Mouse (Mus musculus) ovary, postnatal 14 days (tissue): ENCODE data around the gene S100pbp.
A peak's percentile ranks its signal among the peaks of the same experiment; 100 is the strongest.

ENCODE experiments used
- DNase-seq: peaks from one replicate; pipeline ENCODE4 v3.0.0; 2022; ENCODE audit warnings: low spot score

S100pbp gene

DNA sequence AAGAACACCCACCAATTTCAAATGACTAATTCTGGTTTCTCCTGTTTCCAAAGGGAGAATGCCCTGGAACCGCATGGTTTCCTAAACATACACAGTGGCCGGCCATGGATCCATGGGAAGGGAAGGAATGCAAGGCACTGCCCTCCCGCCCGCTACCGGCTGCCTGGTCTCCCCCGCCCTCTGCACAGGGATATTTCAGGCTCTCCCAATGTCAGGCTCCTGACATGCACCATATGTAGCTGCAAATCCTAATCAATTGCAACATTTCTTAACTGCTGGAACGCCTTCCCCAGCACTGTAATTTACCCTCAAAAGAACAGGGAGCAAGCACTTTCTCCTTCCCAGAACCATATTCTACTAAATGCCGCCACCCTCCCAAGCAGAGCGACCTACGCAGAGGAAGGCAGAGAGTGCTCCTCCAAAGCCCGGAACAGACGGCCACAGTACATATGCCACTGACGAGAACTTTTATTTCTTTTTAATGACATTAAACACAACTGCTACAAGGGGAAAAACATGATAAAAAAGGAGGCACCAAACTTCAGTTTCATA lies 41.9 kb downstream of the S100pbp start:
- no peak for DNase-seq

DNA sequence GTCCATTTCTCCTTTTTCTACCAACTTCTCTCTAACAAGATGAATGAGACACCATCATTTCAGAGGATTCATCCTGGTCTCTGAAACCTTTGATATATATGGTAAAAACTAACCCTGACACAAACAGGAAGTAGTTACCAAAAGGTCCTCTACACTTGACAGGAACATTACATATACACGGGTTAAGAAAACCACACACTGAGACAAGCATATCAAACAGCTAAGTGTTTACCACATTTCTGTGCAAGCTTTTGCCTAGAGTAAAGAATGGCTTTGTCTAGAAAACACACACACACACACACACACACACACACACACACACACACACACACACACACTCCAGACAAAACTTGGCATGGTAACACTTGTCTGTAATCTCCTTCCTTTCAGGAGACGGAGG lies 43.1 kb downstream of the S100pbp start:
- no peak for DNase-seq

DNA sequence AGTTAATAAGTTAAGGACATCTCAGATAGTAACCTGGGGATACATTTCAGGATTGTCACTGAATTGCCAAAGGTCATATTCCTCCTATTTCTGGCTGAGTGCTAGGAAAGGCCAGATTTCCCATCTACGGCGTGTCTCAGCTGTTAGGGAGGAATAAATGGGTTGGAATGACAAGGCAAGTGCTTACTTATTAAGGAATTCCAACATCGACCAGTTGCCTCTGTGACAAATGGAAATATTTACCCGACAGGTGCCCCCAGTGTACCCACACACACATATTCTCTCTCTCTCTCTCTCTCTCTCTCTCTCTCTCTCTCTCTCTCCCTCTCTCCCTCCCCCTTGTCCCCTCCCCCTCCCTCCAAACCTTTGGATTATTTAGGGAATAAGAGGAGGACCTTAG lies 43.6 kb downstream of the S100pbp start:
- DNase-seq = no peak

DNA sequence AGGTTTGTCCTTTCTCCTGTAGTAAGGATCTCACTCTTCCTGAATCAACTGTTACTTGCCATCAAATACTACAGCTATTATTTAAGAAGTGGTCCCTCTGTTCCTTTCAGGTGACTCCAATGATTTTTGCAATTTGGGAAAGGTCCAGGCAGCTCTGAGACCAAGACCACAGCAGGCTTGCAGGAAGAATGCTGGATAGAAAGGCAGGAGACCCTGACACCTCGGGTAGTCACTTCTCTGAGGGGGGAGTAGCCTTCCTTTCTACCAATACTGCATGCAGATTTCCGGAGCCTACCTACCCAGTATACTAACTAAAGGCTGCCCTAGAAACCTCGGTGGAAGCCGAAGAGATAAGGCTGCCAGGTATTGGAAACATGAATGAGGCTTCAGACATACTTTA lies 44.1 kb downstream of the S100pbp start:
- no peak for DNase-seq

DNA sequence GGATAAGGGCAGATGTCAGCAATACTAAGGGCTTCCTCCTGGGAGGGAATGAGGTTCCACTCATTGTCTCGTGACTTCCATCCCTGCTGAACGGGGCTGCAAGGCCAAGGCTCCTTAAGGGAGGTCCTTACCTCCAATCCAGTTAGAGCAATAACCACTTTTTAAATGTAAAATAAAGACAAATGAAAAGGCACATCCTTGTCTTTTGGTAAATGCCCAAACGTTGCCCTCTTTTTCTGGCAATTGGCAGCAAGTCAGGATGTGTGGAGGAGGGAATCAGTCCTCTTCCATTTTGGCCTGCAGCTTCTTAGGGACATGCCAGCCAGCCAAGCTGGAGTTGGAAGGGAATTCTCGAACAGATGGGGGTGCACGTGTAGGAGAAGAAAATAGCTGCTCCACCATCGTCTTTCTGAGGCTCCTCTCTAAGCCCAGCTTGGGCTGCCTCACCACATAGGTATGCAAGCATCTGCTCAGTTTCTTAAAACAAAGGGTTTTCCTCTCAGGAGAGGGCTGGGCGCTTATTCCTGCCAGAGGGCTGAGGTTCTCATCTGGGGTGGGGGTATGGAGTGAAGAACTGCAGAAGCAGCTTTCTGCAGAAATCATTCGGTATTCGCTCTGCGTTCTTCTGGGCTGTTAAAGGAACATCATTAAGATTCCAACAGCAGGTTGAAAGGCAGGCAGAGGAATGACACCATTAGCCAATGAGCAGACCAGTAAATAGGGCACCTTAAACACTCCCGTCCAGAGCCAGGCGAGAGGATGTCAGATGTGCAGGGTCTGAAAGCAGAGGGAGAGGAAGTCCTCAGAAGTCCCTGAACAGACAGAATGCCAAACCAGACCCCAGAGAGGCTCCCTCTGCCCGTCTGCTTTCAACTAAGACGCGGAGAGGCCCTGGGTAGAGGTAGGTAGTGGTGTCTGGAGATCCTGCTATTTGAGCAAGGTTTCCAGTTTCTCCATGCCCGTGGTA lies 44.8 kb downstream of the S100pbp start:
- DNase-seq = no peak

DNA sequence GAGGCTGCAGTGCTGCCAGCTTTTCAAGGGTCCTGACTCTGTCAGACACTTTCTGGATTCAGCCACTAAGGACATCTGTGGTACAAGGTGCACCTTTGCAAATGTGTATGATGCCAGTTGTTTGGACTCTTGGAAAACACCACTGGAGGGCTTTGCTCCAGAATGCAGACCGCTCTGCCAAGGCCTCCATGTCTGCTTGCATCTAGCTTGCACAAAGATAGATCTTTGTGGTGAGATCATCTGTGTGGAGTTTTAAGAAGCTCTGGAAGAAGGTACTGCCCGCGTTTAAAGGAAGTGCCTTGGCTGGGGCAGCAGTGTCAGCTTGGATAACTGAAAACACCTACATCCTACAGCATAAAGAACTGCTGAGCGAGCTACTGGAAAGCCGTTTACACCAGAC lies 46.0 kb downstream of the S100pbp start:
- DNase-seq = no peak

DNA sequence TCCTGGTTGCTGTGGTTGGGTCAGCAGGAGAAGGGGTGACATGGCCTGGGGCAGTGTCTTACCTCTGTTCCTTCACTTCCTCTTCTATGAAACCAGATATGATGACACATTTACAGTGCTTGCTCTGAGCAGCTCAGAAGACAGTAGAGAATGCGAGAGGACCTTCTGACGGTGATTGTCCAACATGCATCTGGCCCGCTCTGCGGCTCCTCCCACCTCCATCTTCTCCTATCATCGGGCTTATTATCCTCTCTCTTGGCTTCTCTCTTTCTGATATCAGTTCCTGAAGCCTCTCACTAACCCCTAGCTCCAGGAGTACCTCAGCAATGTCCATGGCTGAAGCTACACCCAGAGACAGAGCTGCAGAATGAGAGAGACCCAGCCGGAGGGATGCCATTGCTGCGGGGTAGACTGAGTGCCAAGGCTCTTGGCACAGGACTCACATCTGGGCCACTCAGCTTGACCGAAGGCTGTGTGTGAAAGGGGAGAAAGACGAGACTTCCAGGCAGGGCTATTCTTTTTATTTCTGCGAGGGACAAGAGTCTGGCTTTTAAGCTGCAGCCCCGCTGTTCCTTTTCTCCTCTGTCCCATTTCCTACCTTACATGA lies 47.0 kb downstream of the S100pbp start:
- no peak for DNase-seq

DNA sequence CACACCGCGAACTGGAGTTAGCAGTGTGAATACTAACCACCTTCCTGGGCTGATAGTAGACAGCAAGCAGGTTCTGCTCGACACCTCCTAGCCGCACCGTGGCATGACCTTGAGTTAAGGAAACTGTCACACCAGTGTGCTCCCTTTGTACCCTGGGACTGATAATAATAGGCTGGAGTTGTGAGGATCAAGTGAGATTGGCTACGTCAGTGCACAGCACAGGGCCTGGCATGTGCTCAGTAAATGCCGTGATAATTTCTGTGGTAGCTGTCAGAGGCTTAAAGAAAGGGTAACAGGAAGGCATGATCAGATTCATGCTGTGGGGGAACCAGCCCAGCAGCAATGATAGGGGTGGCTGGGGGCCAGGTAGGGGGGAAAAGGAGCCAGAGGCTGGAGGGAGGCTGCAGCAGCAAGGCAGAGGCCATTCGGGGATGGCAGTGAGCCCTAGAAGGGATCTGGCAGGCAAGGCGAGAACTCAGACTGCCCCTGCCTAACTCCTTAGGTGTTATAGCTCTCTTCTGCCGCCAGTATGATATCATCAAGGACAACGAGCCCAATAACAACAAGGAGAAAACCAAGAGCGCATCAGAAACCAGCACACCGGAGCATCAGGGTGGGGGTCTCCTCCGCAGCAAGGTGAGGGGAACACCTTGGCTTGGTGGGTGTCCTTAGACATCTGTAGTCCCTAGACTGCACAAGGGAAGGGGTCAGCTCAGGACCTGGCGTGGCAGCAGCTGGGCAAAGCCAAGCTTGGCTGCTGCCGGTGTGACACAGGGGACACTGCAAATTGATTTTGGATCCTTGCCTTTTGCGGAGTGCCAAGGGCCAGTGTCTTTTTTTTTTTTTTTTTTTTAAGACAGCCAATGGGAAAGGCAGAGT lies 47.7 kb downstream of the S100pbp start:
- DNase-seq = no peak

DNA sequence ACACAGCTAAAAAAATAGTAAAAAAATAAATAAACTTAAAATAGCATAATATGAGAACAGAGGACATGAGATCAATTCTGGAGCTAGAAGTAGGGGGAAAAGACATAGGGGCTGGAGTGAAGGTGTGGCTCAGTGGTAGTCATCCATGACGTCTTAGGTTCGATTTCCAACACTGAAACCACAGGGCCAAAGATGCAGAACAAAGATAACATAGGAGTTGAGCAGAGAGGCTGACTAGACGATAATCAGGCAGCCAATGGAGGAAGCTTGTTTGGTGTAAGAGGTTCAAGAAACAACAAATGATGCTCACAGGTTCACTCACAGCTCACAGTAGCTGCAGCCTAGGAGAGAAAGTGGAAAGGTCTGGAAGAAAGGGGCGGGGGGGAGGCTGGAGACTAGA lies 48.7 kb downstream of the S100pbp start:
- DNase-seq = no peak

DNA sequence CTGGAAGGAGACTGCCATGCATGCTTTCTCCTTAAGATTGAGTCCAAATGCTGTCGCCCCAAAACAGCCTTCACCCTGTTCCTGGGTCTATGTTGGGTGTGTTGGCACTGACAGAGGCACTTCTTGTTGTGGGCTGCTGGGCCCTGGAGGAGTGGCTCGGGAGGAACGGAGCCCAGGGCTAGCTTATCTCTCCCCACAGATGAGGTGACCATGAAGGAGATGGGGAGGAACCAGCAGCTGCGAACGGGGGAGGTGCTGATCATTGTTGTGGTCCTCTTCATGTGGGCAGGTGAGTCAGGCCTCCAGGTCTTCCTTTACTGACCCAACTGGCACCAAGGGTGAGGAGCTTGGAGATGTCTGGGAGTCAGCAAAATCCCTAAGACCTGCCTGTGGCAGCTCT lies 49.9 kb downstream of the S100pbp start:
- DNase-seq = no peak

DNA sequence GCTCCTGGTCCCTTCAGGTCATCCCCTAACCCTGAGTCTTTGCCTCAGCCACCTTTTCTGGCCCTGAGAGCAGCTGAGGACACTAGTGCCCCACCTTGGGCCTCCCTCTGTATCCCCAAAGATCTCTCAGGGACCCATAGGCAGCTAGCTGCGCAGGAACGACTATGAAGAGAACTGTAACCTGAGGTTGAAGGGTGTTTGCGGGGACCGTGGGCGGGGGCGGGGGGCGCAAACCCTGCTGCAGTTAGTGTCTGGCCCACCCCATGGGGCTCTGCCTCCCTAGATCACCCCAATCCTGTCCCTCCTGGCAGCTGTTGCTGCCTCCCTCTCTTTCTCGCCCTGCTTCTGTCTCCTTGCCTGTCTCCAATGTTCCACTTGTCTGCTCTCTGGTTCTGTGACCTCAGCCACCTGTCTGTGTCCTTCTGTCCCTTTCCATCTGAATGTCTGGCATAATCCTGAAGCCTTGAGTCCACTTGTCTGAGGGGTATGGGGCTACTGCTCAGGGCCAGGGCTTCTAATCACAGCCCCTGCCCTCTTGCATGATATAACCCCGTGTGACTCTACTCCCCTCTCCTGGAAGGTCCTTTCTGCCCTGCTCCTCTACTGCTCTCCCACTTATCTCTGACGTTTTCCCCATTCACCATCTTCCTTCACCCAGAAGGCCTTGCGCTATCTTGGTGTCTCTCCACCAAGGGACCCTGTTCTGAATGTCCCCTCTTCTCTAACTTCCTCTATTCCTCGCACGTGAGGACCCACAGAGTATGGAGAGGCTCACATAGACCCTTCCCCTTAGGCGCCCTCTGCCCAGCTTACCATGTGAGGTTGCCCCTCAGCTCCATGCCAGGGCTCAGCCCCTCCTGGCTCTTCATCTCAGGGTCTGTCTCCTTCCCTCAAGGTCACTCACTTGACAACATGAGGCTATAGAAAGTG lies 51.9 kb downstream of the S100pbp start:
- no peak for DNase-seq

DNA sequence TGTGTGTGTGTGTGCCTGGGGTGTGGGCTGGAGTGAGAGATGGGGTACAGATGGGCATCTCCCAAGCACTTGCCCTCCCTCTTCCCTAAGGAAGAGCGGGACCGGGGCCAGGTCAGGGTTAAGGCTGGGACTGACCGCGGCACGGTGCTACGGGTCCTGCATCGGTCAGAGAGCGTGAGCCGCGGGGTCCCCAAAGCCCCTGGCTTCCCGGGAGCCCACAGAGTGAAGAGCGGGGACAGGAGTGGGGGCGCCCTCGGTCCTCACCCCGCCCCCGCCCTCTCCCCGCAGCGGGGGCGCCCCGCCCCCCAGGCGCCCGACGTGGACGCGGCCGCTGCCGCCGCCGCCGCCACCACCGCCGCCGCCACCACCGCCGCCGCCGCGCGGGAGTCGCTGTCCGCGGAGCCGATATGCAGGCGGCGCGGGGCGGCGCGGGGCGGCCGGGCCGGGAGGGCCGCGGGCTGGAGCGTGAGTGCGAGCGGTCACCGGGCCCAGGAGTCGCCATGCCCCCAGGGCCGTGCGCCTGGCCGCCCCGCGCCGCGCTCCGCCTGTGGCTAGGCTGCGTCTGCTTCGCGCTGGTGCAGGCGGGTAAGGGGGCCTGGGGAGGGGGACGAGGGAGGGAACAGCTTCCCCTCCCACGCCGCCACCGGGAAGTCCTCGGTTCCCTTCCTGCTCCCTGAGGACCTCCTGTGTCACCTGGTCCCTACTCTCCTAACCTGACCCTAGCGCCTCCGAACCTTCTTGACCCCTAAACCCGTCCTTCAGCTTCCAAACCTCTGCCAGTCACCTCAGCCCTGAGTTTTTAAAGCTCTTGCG lies 52.7 kb downstream of the S100pbp start, which contains the start of gene Fndc5:
Gene Fndc5 (plus strand): TSS at position 421 of the 813 bp plus-strand sequence.
- DNase-seq = no peak

DNA sequence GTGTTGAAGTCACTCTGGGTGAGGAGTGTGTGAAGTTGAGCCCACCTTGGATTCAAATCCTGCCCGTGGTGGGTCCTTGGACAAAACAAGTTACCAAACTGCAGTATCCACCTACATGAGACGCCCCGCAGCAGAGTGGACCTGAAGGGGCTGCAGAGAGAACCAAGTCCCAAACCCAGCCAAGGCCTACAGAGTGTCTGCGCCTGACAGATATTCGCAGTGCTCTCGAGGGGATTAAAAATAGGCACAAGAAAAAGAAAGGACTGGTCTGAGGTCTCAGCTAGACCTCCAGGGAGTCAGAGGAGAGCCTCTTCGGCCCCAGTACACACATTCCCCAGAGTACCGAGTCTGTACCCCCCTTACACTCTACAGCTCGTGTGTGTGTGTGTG lies 53.3 kb downstream of the S100pbp start:
- DNase-seq = no peak

DNA sequence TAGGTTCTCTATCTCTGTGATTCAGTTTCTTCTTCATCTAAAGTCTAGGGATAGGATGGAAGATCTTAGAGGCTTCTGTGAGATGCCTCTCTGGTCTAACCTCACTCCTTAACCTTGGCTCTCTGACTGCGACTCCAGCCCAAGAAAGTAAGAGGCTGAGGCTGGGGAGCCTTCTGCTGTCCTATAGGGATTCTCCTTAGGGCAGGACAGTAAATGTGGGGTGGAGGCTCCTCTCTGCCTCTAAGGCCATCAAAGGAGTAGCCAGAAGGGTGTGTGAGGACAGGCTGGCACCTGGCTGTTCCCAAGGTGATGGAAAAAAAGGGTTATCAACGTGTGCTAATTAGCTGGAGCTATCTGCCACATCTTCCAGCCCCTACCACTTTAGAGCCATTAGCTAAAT lies 53.9 kb downstream of the S100pbp start:
- DNase-seq = no peak

DNA sequence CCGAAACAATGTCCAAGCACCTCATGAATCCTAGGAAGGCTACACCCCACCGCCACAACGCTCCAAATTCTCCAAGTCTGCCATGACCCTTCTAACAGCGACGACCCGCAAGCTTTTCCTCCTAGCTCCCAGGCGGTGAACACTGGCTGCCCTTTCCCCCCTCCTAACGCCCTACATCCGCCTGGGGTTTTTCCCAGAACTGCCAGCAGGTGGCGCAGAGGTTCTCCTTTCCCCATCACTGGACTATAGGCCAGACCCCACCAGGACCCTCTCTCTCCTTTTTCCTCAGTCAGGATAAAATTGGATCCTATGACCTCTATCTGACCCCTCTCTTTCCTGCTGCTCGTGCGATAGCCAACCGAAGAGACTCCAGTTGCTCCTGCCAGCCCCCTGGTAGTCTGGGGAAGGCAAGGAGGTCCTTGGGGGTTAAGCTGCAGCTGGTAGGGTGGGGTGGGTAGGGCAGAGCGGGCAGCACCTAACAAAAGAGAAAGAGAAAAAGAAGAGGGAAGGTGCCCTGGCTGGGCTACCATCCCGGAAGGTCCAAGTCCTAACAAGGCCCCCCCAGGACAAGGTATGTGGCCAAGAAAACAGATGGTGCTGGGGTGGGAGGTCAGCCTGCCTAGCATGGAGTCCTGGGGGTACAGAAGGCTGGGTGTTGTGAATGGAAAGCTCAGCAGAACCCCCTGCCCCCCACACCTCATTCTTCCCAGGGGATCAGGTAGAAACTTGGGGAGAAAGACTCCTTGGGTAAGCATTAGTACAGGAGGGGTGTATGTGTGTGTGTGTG lies 54.5 kb downstream of the S100pbp start:
- peak; percentile 81 for DNase-seq

DNA sequence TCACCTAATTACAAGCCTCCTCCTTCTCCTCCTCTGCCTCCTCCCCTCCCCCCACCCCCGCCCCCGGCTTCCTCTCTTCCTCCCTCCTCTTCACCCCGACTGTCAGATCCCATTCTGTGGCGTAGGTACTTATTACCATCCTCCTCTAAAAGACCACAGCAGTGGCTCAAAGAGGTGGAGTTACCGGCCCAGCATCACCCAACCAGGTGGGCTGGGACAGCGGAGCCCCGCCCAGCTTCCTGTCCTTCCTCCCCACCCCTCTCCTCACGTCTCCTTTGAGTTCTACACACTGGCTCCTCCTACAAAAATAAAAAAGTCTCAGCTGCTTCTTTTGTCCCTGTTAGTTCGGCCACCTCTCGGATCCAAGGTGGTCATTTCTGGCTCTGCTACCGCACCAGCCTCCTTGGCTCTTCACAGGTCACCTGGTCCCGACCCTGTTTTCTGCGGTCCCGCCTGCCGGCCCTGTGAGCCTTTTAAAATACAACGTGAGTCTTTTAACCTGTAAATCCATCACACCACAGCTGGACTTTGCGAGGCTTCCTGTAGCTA lies 58.7 kb downstream of the S100pbp start:
- DNase-seq = no peak

DNA sequence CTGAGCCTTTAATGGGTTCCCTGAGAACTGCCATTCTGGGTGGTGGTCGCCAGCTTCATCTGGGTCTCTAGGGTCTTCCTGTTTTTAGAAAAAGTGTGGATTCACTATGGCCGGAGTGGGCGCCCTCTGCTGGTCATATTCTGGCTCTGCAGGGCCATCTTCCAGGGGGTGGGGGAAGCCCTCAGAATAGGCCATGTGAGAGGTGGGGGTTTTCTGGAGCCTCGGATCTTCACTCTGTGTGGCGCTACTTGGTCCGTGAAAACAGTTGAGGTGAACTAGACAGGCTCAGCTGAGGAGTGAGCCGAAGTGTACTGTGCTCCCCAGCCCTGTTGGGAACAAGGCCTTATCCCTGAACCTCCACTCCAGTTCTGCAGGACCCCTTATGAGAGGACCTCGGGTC lies 59.4 kb downstream of the S100pbp start:
- DNase-seq = no peak

DNA sequence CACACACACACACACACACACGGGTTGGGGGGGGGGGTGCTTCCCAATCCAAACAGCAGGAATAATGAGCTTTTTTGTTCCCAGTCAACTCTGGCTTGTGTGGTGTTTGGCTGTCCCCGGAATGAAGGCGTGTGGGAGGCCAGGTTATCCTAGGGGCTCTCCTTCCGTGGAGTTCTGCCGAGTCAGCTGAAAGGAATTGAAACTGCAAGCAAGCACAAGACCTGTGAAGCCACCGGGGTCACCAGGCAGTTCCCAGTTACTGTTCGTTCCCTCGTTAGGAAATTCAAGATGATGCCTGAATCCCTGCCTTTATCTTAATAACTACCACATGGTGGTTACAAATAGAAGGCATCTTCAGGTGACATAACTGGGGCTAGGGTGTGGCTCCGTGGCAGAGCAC lies 60.1 kb downstream of the S100pbp start:
- DNase-seq = no peak
